Mouse (Mus musculus) left cerebral cortex, adult 9 months (tissue): ENCODE measurements at regions not wholly inside any gene's neighbourhood (a gene's known extent, or its start where the extent isn't known, plus 50 kb on each side); places are given as distances from the start of the nearest gene placed in this dataset.
"Not testable (repeated sequence)": the region's sequence is repeated elsewhere in the genome, so short reads cannot be mapped to it uniquely, and the experiment has no call there.

Experiments
- DNase-seq, 2 experiments: peaks; one replicate each; pipeline ENCODE4 v3.0.0; 2022; ENCODE audit warnings: low spot score in 2 of 2

DNA sequence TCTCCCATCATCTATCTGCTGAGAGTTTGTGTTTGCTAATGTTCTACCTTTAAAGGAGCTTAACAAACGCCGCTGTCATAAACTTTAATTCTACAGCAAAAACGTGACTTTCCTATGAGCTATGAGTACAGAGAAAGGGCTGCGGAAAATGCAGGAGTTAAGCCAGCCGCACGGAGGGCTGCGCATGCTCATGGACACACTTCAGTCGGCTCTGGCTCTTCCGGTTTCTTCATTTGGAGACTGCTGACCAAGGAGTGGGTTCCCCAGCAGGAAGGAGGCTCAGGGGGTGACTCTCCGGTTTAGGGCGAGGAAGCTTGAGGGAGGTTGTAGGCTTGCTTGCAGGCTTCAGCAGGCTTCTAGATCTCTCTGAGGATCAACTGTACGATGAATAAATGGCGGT lies 59.3 kb downstream of the Sox2 start:
- DNase-seq = no peak

DNA sequence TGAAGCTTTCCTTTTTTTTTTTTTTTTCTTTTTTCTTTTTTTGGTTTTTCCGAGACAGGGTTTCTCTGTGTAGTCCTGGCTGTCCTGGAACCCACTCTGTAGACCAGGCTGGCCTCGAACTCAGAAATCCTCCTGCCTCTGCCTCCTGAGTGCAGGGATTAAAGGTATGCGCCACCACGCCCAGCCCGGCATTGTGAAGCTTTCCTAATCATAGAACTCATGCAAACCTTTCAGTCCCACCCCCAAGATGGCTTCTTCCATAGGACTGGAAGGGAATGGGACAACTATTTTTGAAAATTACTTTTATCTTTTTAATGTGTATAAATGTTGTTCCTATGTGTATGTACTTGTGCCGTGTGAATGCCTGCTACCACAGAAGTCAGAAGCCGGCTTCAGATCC lies 61.9 kb downstream of the Sox2 start:
- DNase-seq = not testable (repeated sequence)

DNA sequence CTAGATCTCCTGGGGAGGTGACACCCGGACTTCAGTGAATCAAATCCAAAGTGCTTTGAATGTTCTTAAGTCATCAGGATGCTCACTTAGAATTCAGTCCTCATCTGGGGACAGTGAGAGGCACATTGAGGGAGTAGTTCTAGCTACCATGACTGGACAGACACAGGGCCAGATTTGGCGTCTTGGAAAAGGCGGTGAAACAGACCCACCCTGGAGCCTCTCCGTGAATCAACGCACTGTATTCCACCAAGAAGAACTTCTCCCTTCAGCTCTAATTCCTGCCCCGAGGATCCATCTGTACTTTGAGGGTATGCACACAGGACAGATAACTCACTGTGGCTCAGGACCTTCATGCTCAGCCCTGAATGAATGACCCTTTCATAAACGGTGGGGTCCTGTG lies 72.3 kb downstream of the Sox2 start:
- no peak for DNase-seq

DNA sequence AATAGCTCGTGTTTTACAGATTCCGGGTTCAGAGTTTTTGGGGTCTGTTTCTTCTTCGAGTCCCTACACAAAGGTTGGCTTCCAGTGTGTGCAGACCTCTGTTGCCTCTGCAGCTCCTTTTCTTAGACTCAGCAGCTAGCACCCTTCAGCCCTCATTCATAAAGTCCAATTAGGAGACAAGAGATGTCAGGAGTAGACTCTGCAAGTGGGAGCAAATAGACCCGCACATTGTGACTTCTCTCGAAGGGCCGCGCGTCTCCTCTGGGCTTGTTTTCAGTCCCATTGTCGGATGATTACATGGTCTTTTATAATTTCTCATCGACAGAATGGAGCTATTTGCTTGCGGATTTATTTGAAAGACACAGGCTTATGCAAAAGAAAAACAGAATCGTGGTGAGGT lies 76.8 kb downstream of the Sox2 start:
- no peak for DNase-seq

DNA sequence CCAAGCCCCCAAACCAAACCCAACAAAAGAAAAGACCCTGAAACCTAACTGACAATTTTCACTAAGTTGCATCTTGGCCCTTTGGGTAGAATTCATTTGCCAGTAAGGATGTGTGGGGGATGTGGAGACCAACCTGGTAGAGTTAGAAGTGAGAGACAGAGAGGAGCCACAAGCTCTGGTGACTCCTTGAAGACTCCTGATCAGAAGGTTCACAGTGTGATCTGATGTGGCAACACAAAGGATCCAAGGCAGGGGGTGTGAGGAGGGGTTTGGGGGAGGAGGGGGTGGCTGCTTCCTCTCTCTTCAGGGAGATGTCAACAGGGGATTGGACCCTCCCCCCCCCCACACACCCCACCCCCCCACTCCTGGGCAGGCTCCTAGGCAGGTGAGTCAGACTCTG lies 78.1 kb downstream of the Sox2 start:
- DNase-seq = no peak

DNA sequence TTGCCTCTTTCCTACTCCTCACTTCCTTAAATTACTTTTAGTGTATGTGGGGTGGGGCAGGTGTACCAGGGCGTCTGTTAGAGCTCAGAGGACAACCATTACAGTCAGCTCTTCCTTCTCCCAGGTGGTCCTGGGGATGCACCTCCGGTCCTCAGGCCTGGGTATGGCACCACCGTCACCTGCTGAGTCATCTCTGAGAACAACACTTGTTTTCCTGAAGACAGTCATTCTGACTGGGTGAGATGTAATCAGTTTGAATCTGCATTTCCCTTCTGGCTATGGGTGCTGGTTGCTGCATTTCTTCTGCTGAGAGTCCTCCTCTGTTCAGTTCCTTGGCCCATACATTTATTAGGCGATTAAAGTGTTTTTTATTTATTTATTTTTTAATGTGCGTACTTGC lies 84.8 kb downstream of the Sox2 start:
- DNase-seq = no peak

DNA sequence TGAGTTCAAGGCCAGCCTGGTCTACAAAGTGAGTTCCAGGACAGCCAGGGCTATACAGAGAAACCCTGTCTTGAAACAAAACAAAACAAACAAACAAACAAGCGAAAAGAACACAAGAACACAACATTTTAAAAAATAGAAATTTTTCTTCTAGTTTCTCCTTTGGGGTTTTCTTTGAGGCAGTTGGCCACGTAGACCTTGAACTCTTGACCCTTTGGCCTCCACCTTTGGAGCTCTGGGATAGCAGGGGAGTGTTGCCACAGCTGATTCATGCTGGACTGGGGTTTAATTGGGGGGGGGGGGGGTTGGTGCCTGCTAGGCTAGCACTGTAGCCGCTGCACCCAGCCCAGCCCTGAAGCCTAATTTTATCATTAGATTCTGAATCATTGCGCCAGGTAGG lies 87.8 kb downstream of the Sox2 start:
- DNase-seq = no peak

DNA sequence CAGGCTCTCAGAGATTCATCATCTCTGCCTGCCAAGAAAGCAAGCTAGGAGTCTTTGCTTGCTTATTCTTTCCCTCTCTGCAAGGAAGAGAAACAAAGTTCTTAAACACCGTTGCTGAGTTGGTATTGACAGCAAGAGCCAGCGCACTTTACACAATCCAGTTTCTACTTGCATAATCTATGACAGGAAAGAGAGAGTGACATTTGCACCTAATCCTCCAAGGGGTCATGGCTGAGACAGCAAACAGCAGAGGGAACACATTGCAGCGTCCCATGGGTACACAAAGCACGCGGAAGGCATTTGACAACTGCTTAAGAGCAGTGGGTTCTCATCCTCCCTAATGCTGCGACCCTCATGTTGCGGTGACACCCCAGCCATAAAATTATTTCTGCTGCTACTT lies 88.7 kb downstream of the Sox2 start:
- no peak for DNase-seq

DNA sequence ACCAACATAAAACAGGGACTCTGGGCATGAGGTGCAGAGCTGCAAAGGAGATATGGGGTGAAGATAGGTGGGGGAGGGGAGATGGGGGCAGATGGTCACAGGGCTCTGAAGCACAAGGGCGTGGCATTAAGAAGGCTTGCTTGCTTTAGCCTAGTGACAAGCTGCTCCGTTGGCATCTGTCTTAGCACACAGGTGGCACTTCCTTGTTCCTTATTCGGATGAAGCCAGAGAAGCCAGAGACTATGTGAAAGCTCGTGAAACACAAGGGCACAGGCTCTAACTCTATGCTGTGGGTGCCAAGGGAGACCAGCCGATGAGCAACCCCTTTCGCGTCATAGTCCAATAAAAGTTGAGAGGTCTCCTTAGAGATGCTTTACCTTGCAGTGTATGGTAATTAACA lies 89.5 kb downstream of the Sox2 start:
- no peak for DNase-seq

DNA sequence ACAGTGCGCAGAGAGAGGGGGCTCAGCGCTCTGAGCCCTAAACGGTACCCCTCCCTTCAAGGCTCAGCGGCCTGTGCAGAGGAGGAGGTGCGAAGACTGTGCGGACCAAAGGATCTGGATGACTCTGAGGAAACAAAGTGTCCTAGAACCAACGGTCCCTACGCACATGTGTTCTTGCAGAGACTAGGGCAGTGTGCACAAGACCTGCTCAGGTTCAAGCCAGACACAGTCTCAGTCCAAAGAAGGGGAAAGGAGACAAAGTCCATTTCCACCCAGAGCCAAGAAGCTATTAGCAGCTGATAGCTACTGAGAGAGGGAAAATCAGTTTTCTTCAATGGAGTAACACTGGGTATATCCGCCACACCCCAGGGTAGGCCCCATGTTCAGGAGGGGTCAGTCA lies 89.9 kb downstream of the Sox2 start:
- DNase-seq = no peak

DNA sequence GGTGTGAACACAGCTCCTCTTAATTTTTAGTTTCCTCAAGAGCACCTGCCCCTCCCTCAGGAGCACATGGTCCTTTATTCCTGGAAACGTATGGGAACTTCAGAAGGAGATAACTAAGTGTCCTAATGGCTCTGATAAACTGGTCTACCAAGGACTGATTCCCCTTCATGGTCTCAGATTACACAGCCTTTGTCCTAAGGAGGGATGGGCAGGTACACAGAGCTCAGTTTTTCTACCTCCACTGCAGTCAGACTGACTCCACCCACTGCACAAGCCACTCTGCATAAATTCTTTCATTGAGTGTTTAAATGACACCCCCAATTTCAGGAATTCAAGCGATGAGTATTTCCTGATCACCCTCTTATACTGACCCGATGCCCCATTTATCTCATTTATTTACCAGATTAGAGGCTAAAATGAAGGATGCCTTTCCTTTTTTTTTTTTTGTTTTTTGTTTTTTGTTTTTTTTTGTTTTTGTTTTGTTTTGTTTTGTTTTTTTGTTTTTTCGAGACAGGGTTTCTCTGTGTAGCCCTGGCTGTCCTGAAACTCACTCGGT lies 95.1 kb downstream of the Sox2 start:
- no peak for DNase-seq

DNA sequence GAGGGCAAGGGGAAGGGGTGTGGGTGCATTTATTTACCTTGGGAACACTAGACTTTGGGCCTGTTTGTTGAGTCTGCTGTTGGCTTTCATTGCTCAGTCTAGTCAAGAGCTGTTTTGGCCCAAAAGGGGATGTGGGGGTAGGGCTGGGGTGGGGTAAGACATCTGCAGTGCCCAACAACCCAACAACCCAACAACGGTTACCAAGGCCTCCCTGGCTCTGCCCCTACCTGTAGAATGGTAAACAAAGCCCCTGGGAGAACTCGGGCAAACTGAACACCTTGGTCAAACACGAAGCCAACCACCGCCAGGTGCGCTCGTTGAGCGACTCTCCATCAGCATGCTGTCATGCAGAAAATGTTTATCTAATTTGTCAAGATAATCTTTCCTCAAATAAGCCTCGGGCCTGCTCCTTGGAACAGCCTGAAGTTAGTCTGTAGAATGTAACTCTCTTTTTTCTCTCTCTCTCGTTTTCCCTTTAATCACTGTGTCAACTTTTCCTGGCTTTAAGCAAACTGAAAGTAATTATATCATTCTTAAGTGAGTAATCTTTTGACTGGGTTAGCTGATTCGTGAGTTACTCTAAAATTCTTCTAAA lies 97.4 kb downstream of the Sox2 start:
- no peak for DNase-seq

DNA sequence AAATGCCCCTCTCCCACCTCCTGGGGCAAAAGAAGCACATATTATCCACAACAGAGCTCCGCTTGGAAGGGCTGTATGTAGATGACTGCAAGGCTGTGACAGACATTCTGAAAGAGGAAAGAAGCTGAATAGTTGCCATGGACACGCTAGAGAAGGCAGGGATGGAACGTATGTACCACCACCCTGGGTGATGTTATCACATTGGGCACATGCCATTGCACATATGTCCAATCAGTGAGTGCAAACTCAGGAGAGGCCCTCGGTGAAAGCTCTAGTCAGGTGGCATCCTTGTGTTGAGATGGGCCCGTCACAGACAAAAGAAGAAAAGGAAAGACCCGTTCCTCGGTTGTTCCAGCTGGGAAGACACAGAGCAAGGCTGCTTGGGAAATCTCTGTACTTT lies 99.8 kb downstream of the Sox2 start:
- no peak for DNase-seq

DNA sequence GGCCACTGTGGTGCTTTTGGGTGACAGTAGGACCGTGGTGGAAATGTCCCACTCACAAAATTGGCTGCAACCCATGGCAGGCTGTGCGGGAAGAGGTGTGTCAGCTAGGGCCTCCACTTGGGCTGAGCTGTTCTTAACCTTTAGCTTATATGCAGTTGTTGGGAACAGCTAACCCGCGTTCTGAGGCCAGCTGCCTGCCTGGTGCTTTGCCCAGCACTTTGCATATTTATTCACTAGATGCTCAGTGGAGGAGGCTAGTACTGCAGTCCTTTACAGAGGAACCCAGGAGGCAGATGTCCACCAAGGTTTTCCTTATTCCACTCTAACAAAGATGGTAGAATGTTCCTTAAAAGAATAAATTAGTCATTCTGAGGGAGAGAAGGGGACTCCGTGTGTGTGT lies 101.3 kb downstream of the Sox2 start:
- DNase-seq = peak in 1 of 2 experiments; percentile 8

DNA sequence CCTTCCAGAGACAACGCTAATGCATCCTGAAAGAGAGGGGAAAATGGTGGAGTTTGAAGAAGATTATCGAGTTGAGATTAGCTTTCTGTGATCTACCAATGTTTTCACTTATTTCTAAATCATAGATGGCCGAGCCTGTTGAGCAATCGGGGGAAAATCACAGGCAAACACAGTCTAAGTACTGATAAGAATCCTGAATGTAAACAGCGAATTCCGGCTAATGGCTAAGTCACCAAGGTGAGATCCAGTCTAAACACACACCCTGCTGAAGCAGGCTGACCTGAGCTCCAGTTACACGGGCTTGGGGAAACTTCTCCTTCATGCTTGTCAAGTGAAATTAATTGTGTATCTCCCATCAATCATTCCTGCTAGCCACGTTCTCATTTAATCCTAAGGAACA lies 103.4 kb downstream of the Sox2 start:
- no peak for DNase-seq

DNA sequence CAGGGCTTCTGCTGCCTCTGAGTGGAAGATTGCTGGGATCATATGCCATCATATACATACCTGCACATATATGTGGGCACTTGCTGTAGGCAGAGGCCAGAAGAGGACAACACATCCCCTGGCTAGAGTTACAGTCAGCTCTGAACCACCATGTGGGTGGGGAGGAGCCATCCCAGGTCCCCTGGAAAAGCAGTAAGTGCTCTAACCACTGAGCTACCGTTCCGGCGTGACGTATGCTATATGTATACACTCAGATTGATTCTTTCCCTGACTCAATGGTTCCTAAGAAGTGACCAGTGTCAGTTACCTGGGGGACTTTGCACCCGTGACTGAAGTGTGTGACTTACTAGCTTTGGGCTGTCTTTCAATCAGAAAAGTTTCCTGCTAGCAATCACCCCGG lies 104.6 kb downstream of the Sox2 start:
- DNase-seq = no peak

DNA sequence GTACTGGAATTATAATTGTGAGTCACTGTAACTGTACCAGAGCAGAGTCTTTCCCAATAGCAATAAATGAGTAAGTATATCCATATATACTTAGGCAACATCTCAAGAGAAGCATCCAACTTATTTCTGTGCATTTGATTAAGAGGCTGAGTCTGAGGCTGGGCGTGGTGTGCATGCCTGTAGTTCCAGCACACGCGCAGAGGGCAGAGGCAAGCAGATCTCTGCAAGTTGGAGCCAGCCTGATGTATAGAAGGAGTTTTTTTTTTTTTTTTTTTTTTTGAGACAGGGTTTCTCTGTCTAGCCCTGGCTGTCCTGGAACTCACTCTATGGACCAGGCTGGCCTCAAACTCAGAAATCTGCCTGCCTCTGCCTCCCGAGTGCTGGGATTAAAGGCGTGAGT lies 105.1 kb downstream of the Sox2 start:
- DNase-seq = not testable (repeated sequence)

DNA sequence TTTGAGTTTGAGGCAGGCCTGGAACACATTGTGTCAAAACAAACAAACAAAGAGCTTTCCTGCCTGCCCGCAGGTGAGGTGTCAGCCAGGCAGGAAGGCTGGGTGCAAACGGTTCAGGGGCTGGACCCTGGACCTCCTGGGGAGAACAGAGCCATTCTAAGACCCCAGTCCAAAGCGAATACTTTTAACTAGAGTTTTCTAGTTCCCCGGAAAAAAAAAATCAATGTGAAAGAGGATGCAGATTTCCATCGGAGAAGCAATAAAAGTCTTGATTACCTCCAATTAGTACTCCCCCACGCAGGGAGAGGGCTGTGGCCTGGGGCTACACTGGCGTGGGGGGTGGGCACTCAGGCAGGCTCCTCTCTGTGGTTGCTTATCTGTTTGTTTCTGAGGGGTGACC lies 106.4 kb downstream of the Sox2 start:
- no peak for DNase-seq

DNA sequence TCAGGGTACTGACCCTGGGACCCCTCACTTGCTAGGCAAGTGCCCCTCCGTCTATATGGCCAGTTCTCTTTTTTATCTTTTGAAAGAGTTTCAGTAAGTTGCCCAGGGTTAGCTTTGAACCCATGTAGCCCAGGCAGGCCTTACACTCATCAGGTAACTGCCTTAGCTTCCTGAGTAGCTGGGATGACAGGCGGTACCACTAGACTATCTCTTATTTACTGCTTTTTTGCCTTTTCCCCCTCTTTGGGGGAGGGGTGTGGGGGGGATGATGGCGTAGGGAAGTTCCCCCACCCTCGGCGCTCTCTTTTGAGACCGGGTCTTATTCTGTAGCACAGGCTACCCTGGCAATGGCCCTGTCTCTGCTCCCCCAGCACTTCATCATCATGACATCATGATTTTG lies 106.9 kb downstream of the Sox2 start:
- DNase-seq = no peak

DNA sequence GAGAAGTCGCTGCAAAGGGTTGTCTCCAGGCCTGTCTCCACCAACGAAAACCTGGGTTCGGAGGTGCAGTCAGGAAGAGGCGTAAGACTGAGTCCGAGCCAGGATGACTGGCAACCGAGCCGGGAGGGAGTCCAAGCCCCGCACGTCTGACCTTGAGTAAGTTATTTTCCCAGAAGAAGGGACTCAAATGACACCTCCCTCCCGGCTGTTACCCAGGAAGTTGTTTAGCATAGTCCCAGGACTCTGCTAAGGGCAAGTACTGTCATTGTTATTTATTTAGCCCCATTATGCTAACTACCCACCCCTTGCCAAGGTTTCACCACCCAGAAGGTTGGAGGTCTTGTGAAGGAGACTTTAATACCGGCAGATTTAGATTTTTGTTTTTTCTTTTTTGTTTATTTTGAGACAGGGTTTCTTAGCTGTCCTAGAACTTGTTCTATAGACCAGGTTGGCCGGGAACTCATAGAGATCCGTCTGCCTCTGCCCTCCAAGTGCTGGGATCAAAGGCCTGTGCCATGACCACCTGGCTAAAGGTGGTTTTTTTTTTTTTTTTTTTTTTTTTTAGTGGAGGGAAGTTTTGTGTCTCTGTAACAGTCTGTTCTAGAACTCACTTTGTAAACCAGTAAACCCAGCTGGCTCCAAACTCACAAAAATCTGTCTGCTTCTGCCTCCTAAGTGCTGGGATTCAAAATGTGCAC lies 107.8 kb downstream of the Sox2 start:
- no peak for DNase-seq

DNA sequence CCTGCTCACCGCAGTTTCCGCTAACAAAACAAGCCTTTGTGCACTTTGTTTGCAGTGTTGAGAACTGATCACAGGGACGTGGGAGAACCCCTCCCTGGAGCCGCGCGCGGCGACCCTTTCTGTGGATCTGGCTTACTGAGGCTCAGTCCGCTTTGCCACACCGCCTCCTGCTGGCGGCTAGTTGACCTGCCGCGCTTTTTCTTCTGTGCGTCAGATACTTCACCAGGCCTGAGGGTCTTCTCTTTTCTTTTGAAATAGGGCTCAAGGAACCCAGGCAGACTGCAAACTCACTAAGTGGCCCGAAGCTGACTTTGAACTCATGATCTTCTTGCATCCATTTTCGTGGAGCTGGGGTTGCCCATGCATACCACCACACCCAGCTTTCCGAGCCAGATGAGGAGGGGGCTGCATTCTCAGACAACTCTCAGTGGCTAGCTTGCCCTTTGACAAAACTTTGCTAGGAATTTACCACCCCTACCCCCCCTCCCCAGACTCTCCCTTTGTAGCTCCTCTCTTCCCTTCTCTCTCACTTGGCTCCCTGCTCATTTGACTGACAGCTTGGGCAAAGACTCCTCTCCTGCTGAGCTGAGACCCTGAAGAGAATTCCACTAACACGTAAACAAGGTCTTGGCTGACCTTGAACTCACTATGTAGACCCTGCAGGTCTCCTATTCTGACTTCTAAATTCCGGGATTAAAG lies 109.9 kb downstream of the Sox2 start:
- DNase-seq = no peak

DNA sequence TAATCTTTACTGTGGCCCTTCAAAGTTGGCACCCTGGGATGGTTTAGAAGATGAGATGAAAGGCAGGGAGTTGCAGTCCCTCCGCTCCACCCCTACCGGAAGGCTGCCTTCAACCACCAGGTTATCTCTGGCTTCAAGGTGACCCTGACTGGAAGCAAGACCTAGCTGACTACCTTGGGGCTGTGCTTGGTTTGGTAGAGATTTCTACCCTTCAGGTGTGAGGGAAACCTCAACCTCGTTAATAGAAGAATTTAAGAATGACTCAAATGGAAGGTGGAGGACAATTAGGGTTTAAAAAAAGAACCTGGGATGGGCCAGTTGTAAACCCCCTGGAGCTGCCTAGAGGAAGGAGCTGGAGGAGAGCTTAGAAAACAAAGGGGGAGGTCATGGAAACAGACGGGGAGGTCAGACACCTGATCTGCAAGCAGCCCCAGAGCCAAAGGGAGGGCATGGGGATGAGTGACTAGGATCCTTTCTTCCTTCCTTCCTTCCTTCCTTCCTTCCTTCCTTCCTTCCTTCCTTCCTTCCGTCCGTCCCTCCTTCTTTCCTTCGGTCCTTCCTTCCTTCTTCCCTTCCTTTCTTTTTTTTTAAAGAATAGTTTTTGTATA lies 111.1 kb downstream of the Sox2 start:
- no peak for DNase-seq

DNA sequence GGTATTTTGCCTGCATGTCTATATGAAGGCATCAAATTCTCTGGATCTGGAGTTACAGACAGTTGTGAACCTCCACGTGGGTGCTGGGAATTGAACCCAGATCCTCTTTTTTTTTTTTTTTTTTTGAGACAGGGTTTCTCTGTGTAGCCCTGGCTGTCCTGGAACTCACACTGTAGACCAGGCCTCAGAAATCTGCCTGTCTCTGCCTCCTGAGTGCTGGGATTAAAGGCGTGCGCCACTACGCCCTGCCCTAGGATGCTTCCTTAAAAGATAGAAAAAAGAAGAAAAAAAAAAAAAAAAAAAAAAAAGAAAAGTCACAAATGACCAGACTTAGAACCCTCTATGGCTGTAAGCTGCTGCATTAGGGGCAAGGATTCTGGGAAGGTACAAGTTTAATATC lies 111.6 kb downstream of the Sox2 start:
- no peak for DNase-seq
